Mouse (Mus musculus): ENCODE measurements at regions not wholly inside any gene's neighbourhood (a gene's known extent, or its start where the extent isn't known, plus 50 kb on each side); places are given as distances from the start of the nearest gene placed in this dataset.
"Not testable (repeated sequence)": the region's sequence is repeated elsewhere in the genome, so short reads cannot be mapped to it uniquely, and the experiment has no call there.

DNA sequence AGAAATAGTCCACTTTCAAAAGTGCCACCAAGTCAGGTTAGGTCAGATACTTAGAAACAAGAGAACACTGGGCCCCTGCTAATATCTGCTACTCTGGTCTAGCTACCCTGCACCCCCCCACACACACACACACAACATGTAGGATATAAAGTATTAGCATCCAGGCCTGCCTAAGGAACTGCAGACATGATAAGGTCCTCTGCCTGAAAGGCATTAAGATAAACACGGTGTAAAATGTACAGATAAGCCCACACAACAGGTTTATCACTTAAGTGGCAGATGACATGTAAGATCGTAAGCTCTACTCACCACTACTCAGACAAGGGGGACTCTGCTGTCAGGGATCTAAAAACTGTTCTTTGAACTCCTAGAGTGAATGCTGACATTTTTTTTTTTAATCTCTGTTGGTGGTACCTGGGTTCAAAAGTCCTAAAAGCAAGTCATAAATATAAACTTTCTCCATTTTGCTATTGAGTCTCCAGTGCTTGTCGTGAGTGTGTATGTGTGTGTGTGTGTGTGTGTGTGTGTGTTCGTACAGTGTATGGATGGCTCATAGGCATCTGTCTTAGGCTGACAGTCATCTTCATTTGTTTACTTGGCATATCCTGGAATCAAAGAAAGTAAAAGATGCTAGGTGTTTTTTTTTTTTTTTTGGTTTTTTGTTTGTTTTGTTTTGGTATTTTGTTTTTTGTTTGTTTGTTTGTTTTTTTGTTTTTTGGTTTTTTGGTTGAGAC, 52.2 kb downstream of the Gm9817 start:
- Histone ChIP-seq H3K9ac (replicated peaks) (no peak overlapping the region), H3K4me3 (no peak overlapping the region), H3K9me3 (no peaks in the 10 kb centered on the region), H3K4me2 (replicated peaks) (no peak overlapping the region), H3K4me1 (no peaks in the 10 kb centered on the region), H3K27me3 (no peaks in the 10 kb centered on the region), H3K36me3 (no peaks in the 10 kb centered on the region), H3K27ac (replicated peaks) (no peak overlapping the region)
- ATAC-seq (replicated peaks) = no peak
- WGBS = 92% methylated on average over 4 of the region's 4 CpGs

DNA sequence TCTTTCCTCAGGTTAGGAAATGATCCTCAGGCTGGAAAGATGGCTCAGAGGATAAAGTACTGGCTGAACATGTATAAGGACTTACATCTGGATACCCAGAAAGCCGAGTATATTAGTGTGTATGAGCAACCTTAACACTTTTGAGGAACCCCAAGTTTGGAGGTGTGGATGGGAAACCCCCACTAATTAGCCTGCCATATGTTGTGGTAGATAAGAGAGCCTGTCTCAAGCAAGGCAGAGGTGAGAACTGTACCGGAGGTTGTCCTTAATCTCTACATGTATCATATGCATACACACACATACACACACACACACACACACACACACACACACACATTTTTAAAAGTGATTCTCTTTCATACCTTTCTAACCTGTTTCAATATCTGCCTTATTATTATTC, 62.1 kb downstream of the Gm9817 start:
- no peaks in the 10 kb centered on the region for H3K9me3 ChIP-seq
- 83% methylated on average over 2 of the region's 2 CpGs for WGBS
- no peak overlapping the region for H3K4me2 ChIP-seq (replicated peaks)
- H3K4me3 ChIP-seq = no peak overlapping the region
- no peaks in the 10 kb centered on the region for H3K36me3 ChIP-seq
- no peak overlapping the region for H3K9ac ChIP-seq (replicated peaks)
- H3K27ac ChIP-seq (replicated peaks) = no peak overlapping the region
- no peak for ATAC-seq (replicated peaks)
- H3K4me1 ChIP-seq = no peaks in the 10 kb centered on the region
- no peaks in the 10 kb centered on the region for H3K27me3 ChIP-seq

DNA sequence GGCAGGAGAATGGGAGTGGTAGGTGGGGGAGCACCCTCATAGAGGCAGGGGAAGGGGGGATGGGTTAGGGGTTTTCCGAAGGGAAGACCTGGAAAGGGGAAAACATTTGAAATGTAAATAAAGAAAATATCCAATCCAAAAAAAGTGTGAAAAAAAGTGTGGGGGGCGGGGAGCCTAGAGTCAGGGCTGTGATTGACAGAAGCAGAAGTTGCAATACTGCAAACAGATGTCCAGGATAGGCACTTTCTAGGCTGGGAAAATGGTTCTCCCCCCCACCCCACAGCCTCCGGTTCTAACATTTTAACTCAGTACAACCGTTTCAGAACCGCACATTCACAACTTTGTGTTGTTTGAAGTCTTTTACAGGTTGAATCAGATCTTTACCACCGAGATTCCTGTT, 66.6 kb downstream of the Gm9817 start:
- Histone ChIP-seq H3K27ac (replicated peaks) (no peak overlapping the region), H3K4me2 (replicated peaks) (no peak overlapping the region), H3K27me3 (no peaks in the 10 kb centered on the region), H3K4me3 (no peak overlapping the region), H3K9ac (replicated peaks) (no peak overlapping the region), H3K9me3 (no peaks in the 10 kb centered on the region), H3K36me3 (no peaks in the 10 kb centered on the region), H3K4me1 (no peaks in the 10 kb centered on the region)
- 71% methylated on average over 6 of the region's 6 CpGs for WGBS
- ATAC-seq (replicated peaks) = no peak

DNA sequence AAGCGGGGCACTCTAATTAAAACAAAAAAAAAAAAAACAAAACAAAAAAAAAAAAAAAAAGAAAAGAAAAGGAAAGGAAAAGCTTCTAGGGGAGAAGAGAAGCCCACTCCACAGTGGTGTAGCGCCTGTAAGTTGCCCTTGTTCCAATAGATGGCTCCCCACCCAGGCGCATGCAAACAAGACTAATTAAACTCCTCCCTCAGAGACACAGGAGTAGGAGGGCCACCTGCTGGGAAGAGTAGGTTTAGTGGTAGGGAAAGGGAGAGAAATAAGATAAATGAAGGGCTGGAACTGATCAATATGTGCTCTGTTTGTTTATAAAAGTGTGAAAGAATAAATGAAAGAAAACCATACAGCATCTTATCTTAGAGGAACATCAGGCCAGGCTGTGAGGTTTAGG, 77.7 kb downstream of the Gm9817 start:
- no peak for ATAC-seq (replicated peaks)
- Histone ChIP-seq H3K27me3 (no peaks in the 10 kb centered on the region), H3K4me1 (no peaks in the 10 kb centered on the region), H3K4me3 (no peak overlapping the region), H3K36me3 (no peaks in the 10 kb centered on the region), H3K4me2 (replicated peaks) (no peak overlapping the region), H3K9ac (replicated peaks) (no peak overlapping the region), H3K27ac (replicated peaks) (no peak overlapping the region), H3K9me3 (no peaks in the 10 kb centered on the region)
- WGBS = 64% methylated on average over 3 of the region's 3 CpGs

DNA sequence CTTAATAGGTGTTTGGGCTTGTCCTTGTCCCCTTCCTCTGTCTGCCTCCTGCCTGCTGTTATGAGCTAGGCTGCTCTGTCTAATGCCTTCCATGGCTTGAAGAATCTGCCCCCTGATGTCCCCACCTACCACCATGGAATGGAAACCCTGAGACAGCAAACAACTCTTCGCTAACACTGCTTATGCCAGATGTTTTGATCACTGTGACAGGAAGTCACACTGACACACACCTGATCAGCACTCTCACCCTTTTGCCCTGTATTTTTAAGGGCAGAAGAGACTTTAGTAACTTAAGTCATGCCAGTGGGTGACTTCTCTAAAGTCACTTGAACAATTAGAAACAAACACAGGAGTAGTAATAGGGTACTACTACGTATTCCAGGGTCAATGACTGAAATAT, 78.5 kb downstream of the Gm9817 start:
- Histone ChIP-seq H3K4me3 (no peak overlapping the region), H3K27ac (replicated peaks) (no peak overlapping the region), H3K4me1 (no peaks in the 10 kb centered on the region), H3K9me3 (no peaks in the 10 kb centered on the region), H3K4me2 (replicated peaks) (no peak overlapping the region), H3K27me3 (no peaks in the 10 kb centered on the region), H3K9ac (replicated peaks) (no peak overlapping the region), H3K36me3 (no peaks in the 10 kb centered on the region)
- WGBS = 87% methylated on average over 2 of the region's 2 CpGs
- ATAC-seq (replicated peaks) = no peak

DNA sequence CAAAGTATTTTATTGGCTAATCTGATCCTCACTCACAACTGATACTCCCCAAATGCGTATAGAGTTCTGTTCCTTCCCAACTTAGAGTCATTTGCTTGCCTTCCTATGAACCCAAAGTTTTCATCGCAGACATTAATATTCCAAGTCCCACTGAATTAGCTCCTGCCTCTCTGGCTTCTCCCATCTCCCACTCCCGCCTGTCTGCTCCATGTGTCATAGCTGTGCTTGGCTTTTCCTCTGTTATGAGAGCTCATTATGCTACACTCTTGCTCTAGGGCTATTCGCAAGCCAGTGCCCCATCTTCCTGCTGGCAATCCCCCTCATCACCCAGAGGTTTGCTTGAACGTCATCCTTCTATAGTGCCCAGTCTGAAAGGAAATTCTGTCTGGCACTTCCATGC, 81.8 kb downstream of the Gm9817 start:
- H3K36me3 ChIP-seq = no peaks in the 10 kb centered on the region
- H3K27ac ChIP-seq (replicated peaks) = no peak overlapping the region
- H3K4me1 ChIP-seq = no peaks in the 10 kb centered on the region
- no peak overlapping the region for H3K4me3 ChIP-seq
- H3K9me3 ChIP-seq = no peaks in the 10 kb centered on the region
- H3K9ac ChIP-seq (replicated peaks) = no peak overlapping the region
- no peak for ATAC-seq (replicated peaks)
- H3K27me3 ChIP-seq = no peaks in the 10 kb centered on the region
- WGBS = 91% methylated on average over 5 of the region's 5 CpGs
- no peak overlapping the region for H3K4me2 ChIP-seq (replicated peaks)

DNA sequence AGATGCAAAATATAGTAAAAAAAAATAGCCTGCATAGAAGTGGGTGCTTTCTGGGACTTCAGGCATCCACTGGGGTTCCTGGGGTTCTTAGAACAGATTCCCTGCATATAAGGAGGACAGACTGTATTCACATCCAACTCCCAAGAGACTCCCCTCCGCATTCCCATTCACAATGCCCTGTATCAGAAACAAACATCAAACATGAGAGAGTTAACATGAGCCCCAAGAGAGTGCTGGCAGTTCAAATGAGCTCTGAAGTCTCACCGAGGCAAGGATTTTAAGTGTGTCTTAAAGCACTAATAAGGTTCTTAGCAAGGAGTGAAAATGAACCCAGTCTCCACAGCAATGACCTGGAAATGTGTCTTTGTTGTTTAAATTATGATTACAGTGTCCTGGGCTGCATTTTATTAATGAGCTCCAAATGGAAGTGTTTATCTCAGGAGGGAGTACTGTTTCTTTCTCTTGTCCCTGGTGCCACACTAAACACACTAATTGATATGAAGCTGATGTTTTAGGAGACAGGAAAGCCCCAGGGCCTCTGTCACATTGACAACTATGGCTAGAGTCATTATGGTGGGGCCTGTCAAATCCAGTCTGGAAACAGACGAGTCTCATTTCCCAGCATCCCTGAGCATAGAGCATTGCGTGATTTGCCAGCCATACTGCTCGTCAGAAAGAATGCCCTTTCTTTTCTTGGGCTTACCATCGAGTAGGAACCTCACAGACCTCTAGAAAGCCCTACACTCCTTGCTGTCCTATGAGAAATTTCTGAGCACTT, 85.7 kb downstream of the Gm9817 start:
- Histone ChIP-seq H3K4me3 (no peak overlapping the region), H3K4me1 (no peaks in the 10 kb centered on the region), H3K27me3 (no peaks in the 10 kb centered on the region), H3K9me3 (no peaks in the 10 kb centered on the region), H3K9ac (replicated peaks) (no peak overlapping the region), H3K36me3 (no peaks in the 10 kb centered on the region), H3K4me2 (replicated peaks) (no peak overlapping the region), H3K27ac (replicated peaks) (no peak overlapping the region)
- 38% methylated on average over 6 of the region's 6 CpGs for WGBS
- ATAC-seq (replicated peaks) = no peak

DNA sequence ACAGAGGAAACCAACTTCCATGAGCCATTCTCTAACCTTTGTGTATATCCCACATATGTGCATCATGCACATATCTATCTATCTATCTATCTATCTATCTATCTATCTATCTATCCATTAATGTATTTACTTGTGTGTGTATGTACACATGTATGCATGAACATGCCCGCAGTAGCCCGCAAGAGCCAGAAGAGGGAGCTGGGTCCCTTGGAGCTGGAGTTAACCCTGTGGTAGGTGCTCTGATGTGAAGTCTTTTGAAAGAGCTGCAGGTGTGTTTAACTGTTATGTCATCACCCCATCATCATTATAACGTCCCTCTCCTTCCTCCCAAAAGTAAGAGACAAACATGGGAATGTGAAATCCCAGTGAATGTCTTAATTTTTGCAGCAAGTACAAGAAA, 86.7 kb downstream of the Gm9817 start:
- Histone ChIP-seq H3K4me2 (replicated peaks) (no peak overlapping the region), H3K4me1 (no peaks in the 10 kb centered on the region), H3K27me3 (no peaks in the 10 kb centered on the region), H3K9ac (replicated peaks) (no peak overlapping the region), H3K27ac (replicated peaks) (no peak overlapping the region), H3K9me3 (no peaks in the 10 kb centered on the region), H3K4me3 (no peak overlapping the region), H3K36me3 (no peaks in the 10 kb centered on the region)
- WGBS = 84% methylated on average over 3 of the region's 3 CpGs
- ATAC-seq (replicated peaks) = no peak

DNA sequence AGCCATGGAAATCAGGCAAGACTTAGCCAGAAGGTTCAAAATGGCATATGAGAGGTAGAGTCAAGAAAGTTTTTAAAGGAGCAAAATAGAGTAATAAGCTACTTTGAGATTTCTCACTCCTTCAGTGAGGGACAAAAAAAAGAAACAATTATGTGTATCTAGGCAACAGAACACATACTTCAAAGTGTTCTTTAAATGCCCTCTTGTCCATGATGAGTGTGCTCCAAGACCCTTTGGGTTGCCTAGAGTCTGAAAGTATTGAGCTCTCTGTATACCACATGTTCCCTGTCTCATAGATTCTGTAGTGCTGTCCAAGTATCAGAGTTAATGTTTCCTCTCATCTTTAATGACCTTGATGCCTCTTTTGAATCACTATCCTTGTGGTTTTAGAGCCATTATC, 91.2 kb downstream of the Gm9817 start:
- H3K9ac ChIP-seq (replicated peaks) = no peak overlapping the region
- ATAC-seq (replicated peaks) = no peak
- no peak overlapping the region for H3K27ac ChIP-seq (replicated peaks)
- H3K4me1 ChIP-seq = no peaks in the 10 kb centered on the region
- H3K27me3 ChIP-seq = no peaks in the 10 kb centered on the region
- no peaks in the 10 kb centered on the region for H3K36me3 ChIP-seq
- H3K9me3 ChIP-seq = no peaks in the 10 kb centered on the region
- no peak overlapping the region for H3K4me2 ChIP-seq (replicated peaks)
- H3K4me3 ChIP-seq = no peak overlapping the region

DNA sequence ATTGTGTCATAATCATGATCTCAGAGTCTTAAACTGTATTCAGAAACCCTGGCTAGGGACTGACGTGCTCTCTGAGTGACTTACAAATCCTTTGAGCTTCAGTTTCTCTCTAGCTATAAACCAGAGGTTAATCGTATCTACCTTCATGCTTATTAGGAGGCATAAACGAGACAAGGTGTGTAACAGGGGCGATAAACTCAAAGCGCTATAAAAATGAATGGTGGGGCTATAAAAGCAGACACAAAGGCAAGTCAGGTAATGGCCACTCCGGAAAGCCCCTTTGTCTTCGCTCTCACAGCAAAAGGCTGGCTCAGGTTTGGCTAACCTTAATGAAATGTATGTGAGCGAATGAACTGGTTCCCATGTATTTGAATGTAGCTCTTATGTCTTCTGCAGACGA, 94.6 kb downstream of the Gm9817 start:
- Histone ChIP-seq H3K27ac (replicated peaks) (no peak overlapping the region), H3K27me3 (no peaks in the 10 kb centered on the region), H3K9me3 (no peaks in the 10 kb centered on the region), H3K36me3 (no peaks in the 10 kb centered on the region), H3K9ac (replicated peaks) (no peak overlapping the region), H3K4me3 (no peak overlapping the region), H3K4me2 (replicated peaks) (no peak overlapping the region), H3K4me1 (no peaks in the 10 kb centered on the region)
- no peak for ATAC-seq (replicated peaks)
- WGBS = 83% methylated on average over 9 of the region's 9 CpGs

DNA sequence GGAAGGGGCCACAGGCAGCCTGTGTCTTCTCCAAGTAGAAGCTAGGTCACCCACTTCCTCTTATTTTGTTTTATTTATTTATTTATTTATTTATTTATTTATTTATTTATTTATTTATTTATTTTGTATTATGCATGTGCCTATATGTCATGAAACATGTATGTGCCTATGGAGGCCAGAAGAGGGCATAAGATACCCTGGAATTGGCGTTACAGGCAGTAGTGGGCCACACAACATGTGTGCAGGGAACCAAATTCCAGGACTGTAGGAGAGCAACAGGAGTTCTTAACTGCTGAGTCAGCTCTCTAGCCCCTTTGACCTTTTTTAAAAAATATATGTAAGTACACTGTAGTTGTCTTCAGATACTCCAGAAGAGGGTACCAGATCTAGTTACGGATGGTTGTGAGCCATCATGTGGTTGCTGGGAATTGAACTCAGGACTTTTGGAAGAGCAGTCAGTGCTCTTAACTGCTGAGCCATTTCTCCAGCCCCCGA, 97.3 kb downstream of the Gm9817 start:
- H3K4me2 ChIP-seq (replicated peaks); ATAC-seq (replicated peaks): not testable (repeated sequence)
- WGBS = 86% methylated on average over 3 of the region's 3 CpGs

DNA sequence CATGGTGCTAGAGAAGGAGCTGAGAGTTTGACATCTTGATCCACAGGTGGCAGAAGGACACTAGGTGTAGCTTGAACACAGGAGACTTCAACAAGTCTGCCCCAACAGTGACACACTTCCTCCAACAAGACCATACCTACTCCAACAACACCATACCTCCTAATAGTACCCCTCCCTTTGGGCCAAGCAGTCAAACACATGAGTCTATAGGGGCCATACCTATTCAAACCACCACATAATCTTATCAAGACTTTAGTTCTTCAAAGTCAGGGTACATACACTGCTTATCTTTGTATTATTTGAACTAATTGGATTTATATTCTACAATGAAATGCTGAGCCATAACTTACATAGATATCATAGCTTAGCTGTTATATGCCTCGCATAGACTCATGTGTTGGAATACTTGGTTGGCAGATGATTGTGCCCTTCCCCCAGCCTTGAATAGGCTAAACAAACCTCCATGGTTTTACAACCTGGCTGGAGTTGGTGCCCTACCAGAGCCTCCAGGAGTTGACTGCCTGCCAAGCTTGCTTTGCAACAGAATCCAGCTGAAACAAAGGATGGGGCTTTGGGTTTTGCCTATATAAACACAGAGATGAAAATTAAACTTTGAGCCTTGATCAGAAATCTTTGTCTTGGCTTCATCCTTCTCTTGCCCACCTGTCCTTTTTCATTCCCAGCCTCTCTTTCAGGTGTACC, 103.2 kb downstream of the Gm9817 start:
- WGBS = 85% methylated on average over 1 of the region's 1 CpGs
- no peak overlapping the region for H3K4me3 ChIP-seq
- ATAC-seq (replicated peaks) = no peak
- H3K4me1 ChIP-seq = no peaks in the 10 kb centered on the region
- H3K4me2 ChIP-seq (replicated peaks) = no peak overlapping the region
- no peaks in the 10 kb centered on the region for H3K27me3 ChIP-seq
- no peak overlapping the region for H3K27ac ChIP-seq (replicated peaks)
- H3K36me3 ChIP-seq = no peaks in the 10 kb centered on the region
- no peaks in the 10 kb centered on the region for H3K9me3 ChIP-seq
- no peak overlapping the region for H3K9ac ChIP-seq (replicated peaks)

More for the DNA sequence above, 97.3 kb downstream of the Gm9817 start:
- H3K4me1 ChIP-seq; H3K27ac ChIP-seq (replicated peaks); H3K27me3 ChIP-seq; H3K4me3 ChIP-seq; H3K9me3 ChIP-seq; H3K9ac ChIP-seq (replicated peaks); H3K36me3 ChIP-seq: not testable (repeated sequence)

Data from forebrain, embryonic 15.5 days (tissue).